ENCODE assay signal across 12 mouse cellular contexts in genomic region chr1:33947838-33948237, GRCm38 (mm10). TPM values are rescaled to one million over a fixed set of nuclear protein-coding genes. Genes with fewer than 3 reads are reported as not detected.
A peak's percentile ranks its signal among the peaks of the same experiment; 100 is the strongest.
DNase-seq lines count a peak whose midpoint lies in the region; ATAC-seq and TF ChIP-seq lines count a peak whose summit lies in the region.
"Had no signal": no experiment of that assay in that cellular context is flagged by ENCODE, and none has a peak within 500 bp of the region (broad histone marks: within the 10 kb centered on the region; RNA-seq: fewer than 3 reads in every experiment).

No protein-coding gene starts in this region.

- H3K27me3 ChIP-seq in kidney, postnatal 0 days (ENCODE audit: insufficient read depth, low read length): no peaks in the 10 kb centered on the region
- H3K27me3 ChIP-seq in kidney, embryonic 15.5 days: no peaks in the 10 kb centered on the region
- no peaks in the 10 kb centered on the region for H3K27me3 ChIP-seq in ES-Bruce4 (ENCODE audit: control insufficient read depth, insufficient read depth, low read length, poor library complexity, severe bottlenecking)
- H3K27me3 ChIP-seq in forebrain, embryonic 14.5 days (replicated peaks; ENCODE audit: control insufficient read depth, insufficient read depth, low read length): no peaks in the 10 kb centered on the region
- H3K27me3 ChIP-seq: midbrain, embryonic 15.5 days had no signal

- no peaks in the 10 kb centered on the region for H3K36me3 ChIP-seq in kidney, postnatal 0 days (ENCODE audit: insufficient read depth, low read length)
- H3K36me3 ChIP-seq in kidney, embryonic 15.5 days: no peaks in the 10 kb centered on the region
- no peaks in the 10 kb centered on the region for H3K36me3 ChIP-seq in ES-Bruce4 (ENCODE audit: control insufficient read depth, insufficient read depth, low read length, poor library complexity, severe bottlenecking)
- H3K36me3 ChIP-seq in forebrain, embryonic 14.5 days (ENCODE audit: control insufficient read depth, insufficient read depth, low read length): no peaks in the 10 kb centered on the region
- H3K36me3 ChIP-seq: limb, embryonic 10.5 days; midbrain, embryonic 15.5 days had no signal

- no peaks in the 10 kb centered on the region for H3K9me3 ChIP-seq in kidney, postnatal 0 days (replicated peaks; ENCODE audit: low read length)
- H3K9me3 ChIP-seq in kidney, embryonic 15.5 days (replicated peaks): no peaks in the 10 kb centered on the region
- no peaks in the 10 kb centered on the region for H3K9me3 ChIP-seq in ES-Bruce4 (replicated peaks; ENCODE audit: control insufficient read depth, insufficient read depth, low read length, poor library complexity, severe bottlenecking)
- H3K9me3 ChIP-seq in forebrain, embryonic 14.5 days (replicated peaks; ENCODE audit: control insufficient read depth, low read length): no peaks in the 10 kb centered on the region
- H3K9me3 ChIP-seq: limb, embryonic 10.5 days; midbrain, embryonic 15.5 days had no signal

- no peak for TF ChIP-seq POLR2A in ES-Bruce4 (IDR thresholded peaks at IDR 0.05; ENCODE audit: insufficient read depth, low read length)

- DNase-seq in cerebellum, adult 11 months: peak; percentile 47
- DNase-seq in kidney, postnatal 0 days (ENCODE audit: low spot score): no peak
- DNase-seq in forebrain, embryonic 14.5 days (ENCODE audit: low spot score): no peak
- no peak for DNase-seq in spleen, adult 12 weeks (ENCODE audit: low spot score)
- DNase-seq in frontal cortex, postnatal 10 days (ENCODE audit: low spot score in 2 of 2): no peak
- DNase-seq: gastrocnemius, postnatal 14 days; right cerebral cortex, postnatal 14 days had no signal

- no peak overlapping the region for H3K4me2 ChIP-seq in kidney, postnatal 0 days (ENCODE audit: low read length)
- H3K4me2 ChIP-seq in kidney, embryonic 15.5 days: no peak overlapping the region
- no peak overlapping the region for H3K4me2 ChIP-seq in forebrain, embryonic 14.5 days (ENCODE audit: low read length)
- H3K4me2 ChIP-seq: midbrain, embryonic 15.5 days had no signal

- TF ChIP-seq CTCF in kidney, postnatal 0 days (IDR thresholded peaks at IDR 0.05; ENCODE audit: low read depth): peak; percentile 43
- no peak for TF ChIP-seq CTCF in ES-Bruce4 (IDR thresholded peaks at IDR 0.05; ENCODE audit: low read depth, low read length)

- WGBS in kidney, postnatal 0 days: 94% methylated on average over 6 of the region's 6 CpGs
- 93% methylated on average over 6 of the region's 6 CpGs for WGBS in kidney, embryonic 15.5 days
- 90% methylated on average over 6 of the region's 6 CpGs for WGBS in forebrain, embryonic 14.5 days

- no peaks in the 10 kb centered on the region for H3K4me1 ChIP-seq in kidney, postnatal 0 days (replicated peaks; ENCODE audit: insufficient read depth, low read length)
- 0 out of 2 replicates have a peak, but pooled peaks cover 3% of the 10 kb centered on the region for H3K4me1 ChIP-seq in kidney, embryonic 15.5 days
- H3K4me1 ChIP-seq in ES-Bruce4 (ENCODE audit: control insufficient read depth, insufficient read depth, low read length): peaks cover 4% of the 10 kb centered on the region
- no peaks in the 10 kb centered on the region for H3K4me1 ChIP-seq in forebrain, embryonic 14.5 days (ENCODE audit: control insufficient read depth, insufficient read depth, low read length)
- H3K4me1 ChIP-seq: midbrain, embryonic 15.5 days had no signal

- no peak overlapping the region for H3K4me3 ChIP-seq in kidney, postnatal 0 days (replicated peaks; ENCODE audit: low read depth, low read length)
- H3K4me3 ChIP-seq in kidney, embryonic 15.5 days (replicated peaks): no peak overlapping the region
- no peak overlapping the region for H3K4me3 ChIP-seq in ES-Bruce4 (ENCODE audit: low read depth, low read length)
- H3K4me3 ChIP-seq in forebrain, embryonic 14.5 days (ENCODE audit: low read depth, low read length): no peak overlapping the region
- H3K4me3 ChIP-seq: limb, embryonic 10.5 days; midbrain, embryonic 15.5 days had no signal

- TF ChIP-seq EP300 in ES-Bruce4 (IDR thresholded peaks at IDR 0.05; ENCODE audit: insufficient read depth, low read depth, low read length): no peak

- H3K9ac ChIP-seq in kidney, postnatal 0 days (ENCODE audit: low read depth, low read length): no peak overlapping the region
- H3K9ac ChIP-seq in kidney, embryonic 15.5 days: no peak overlapping the region
- no peak overlapping the region; the same call in 1 of the 2 replicates for H3K9ac ChIP-seq in ES-Bruce4 (ENCODE audit: low read depth, poor library complexity, severe bottlenecking)
- no peak overlapping the region for H3K9ac ChIP-seq in forebrain, embryonic 14.5 days (ENCODE audit: low read length)
- H3K9ac ChIP-seq: midbrain, embryonic 15.5 days had no signal

- no peak; the same call in 1 of the 2 replicates for ATAC-seq in cerebellum, adult (ENCODE audit: insufficient number of reproducible peaks, low FRiP score, low TSS enrichment)
- no peak for ATAC-seq in kidney, postnatal 0 days (replicated peaks; ENCODE audit: low FRiP score, low read depth)
- ATAC-seq in kidney, embryonic 15.5 days (replicated peaks; ENCODE audit: low FRiP score): no peak
- no peak for ATAC-seq in forebrain, embryonic 14.5 days

- H3K27ac ChIP-seq in kidney, postnatal 0 days: no peak overlapping the region
- H3K27ac ChIP-seq in kidney, embryonic 15.5 days: no peak overlapping the region
- H3K27ac ChIP-seq in ES-Bruce4 (ENCODE audit: insufficient read depth, low read length): peak overlapping the region; percentile 70
- H3K27ac ChIP-seq in forebrain, embryonic 14.5 days (ENCODE audit: low read depth, low read length): peak overlapping the region; percentile 63; the same call in 1 of the 2 replicates
- H3K27ac ChIP-seq: limb, embryonic 10.5 days had no signal

RNA-seq across cellular contexts. Expression of gene Dst, which starts 39.8 kb away (rescaled TPM):
- polyA plus RNA-seq in kidney, postnatal 0 days (2015; fragmentation: Nextera tagmentation; extraction: Ambion mirVana): 22.4 and 24.0 TPM in 2 replicates
- polyA plus RNA-seq in kidney, embryonic 15.5 days (2015; fragmentation: Nextera tagmentation; extraction: Ambion mirVana): 25.6 and 27.9 TPM in 2 replicates
- 287 and 296 TPM in 2 replicates for polyA plus RNA-seq in ES-Bruce4 (2011; ENCODE audit: insufficient read depth, insufficient read length, low read depth, missing spikeins)
- polyA plus RNA-seq in forebrain, embryonic 14.5 days (2014; fragmentation: Nextera tagmentation; extraction: Ambion mirVana): 24.9 and 43.9 TPM in 2 replicates

RNA-seq across cellular contexts. Expression of gene Bend6, which starts 40.2 kb away (rescaled TPM):
- 0.32 and 0.33 TPM in 2 replicates for polyA plus RNA-seq in kidney, postnatal 0 days (2015; fragmentation: Nextera tagmentation; extraction: Ambion mirVana)
- 0.48 and 0.64 TPM in 2 replicates for polyA plus RNA-seq in kidney, embryonic 15.5 days (2015; fragmentation: Nextera tagmentation; extraction: Ambion mirVana)
- polyA plus RNA-seq in ES-Bruce4 (2011; ENCODE audit: insufficient read depth, insufficient read length, low read depth, missing spikeins): 5.4 and 6.9 TPM in 2 replicates
- polyA plus RNA-seq in forebrain, embryonic 14.5 days (2014; fragmentation: Nextera tagmentation; extraction: Ambion mirVana): 32.2 and 40.3 TPM in 2 replicates

Comparison
In these comparisons a context has a peak if more than half of its experiments do, and no peak if none do; other contexts are left out.
1. H3K27ac ChIP-seq: peak in ES-Bruce4 (single experiment) and forebrain, embryonic 14.5 days (single experiment); none in kidney, postnatal 0 days (single experiment) and kidney, embryonic 15.5 days (single experiment).